Mouse (Mus musculus) gastrocnemius, adult 8-10 months (tissue): ENCODE measurements around the gene Hyal1. TPM values are rescaled to one million over a fixed set of nuclear protein-coding genes. Genes with fewer than 3 reads are reported as not detected.

Experiments
- DNase-seq, 2 experiments: peaks; one replicate each; pipeline ENCODE4 v3.0.0; 2022; ENCODE audit warnings: low spot score in 2 of 2
- total RNA-seq, 4 experiments: library from RNA; stranded (reverse); gene quantifications; 2 replicates each; pipeline ENCODE4 v1.2.4; 2022

The Hyal1 gene
- 1 to 10 TPM; 1.4 to 2.7 (median 1.9) TPM for total RNA-seq

GRCm38 (mm10) chr9:107576357-107577107 lies at the start of gene Hyal1:
Gene Hyal1 (plus strand): TSS chr9:107576927.
- peak; percentile 76 to 78 for DNase-seq

DNA sequence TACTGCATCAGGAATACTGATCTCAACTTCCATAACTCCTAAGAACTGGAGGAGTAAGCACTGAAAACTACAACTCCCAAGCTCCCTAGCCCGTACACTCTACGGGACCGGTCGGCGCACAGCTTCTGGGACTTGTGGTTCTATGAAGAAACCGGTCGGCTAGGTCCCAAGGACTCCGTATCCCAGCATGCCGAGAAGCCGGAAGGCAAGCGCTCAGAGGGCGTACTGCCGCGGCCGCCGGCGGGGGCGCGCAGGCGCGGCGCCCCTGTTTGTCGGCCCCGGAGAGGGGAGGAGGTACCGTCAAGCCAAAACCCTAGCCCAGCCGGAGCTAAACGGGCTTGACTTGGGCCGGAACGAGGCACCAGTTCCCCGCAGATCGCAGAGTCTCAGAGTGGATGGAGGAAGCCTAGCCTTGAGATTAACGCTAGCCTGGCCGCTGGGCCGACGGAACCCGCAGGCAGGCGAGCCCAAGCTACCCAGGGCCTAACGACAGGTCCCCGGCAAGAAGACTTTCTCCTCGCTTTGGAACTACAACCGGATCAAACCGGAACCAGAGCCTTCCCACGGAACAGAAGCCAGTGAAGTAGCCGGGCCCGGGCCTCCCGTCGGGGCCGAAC lies 42.8 kb upstream of the Hyal1 start, which contains the start of gene Tmem115:
Tmem115 (plus strand) TSS at position 155 of the 617 bp plus-strand sequence.
- DNase-seq: peak; percentile 85 to 92

GRCm38 (mm10) chr9:107534408-107535202 lies 42.1 kb upstream of the Hyal1 start:
- no peak for DNase-seq

DNA sequence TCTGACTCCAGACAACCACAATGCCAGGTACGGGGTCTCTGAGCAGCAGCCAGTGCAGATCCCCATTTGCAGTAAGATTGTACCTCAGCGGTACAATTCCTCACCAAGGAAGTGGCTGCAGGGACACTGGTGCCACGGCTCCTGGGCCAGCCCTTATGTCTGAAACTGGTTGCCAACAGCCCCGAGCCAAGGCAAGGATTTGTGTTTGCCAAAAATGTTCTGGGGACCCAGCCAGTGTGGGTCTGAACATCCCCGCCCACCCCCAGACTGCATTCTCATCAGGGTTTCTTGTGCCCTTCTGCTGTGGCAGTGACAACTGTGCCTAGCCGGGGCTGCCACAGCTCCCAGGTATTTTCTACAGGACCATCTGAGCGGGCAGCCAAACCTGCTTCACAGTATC lies 38.5 kb upstream of the Hyal1 start:
- no peak for DNase-seq

DNA sequence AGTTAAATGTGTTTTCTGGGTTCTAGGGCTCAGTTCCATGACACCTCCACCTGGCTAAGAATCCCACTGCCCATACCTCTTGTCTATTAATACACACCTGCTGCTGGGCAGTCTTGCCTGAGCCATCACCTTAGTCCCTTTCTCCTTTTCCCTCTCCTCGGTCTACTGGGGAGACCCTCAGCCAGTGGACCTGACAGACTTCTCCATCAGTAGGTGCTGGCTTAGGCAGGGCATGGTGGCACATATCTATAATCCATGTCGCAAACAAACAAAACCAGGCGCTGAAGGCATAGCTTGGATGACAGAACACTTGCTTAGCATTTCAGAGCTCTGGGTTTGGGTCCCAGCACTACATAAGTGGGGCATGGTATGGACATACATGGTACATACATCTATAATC lies 38.0 kb upstream of the Hyal1 start:
- no peak for DNase-seq

GRCm38 (mm10) chr9:107539940-107540339 lies 36.8 kb upstream of the Hyal1 start:
- DNase-seq: no peak

DNA sequence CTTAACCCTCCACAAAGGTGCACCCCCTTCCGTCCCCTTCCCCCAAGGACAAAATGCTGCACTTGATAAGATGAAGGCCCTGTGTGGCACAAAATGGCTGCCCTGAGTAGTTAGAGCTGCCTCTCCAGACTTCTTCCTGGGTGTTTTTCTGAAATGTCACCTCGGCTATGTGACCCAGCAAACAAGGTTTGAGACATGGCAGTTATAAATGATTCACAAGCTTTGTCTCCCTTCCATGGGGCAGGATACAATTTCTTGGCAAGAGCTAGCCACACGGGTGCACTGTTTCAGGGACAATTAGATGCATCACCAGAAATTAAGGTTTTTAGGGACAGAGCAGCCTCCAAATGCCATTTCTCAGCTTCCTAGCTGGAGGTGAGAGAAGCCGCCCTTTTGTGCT lies 36.3 kb upstream of the Hyal1 start:
- DNase-seq: no peak

DNA sequence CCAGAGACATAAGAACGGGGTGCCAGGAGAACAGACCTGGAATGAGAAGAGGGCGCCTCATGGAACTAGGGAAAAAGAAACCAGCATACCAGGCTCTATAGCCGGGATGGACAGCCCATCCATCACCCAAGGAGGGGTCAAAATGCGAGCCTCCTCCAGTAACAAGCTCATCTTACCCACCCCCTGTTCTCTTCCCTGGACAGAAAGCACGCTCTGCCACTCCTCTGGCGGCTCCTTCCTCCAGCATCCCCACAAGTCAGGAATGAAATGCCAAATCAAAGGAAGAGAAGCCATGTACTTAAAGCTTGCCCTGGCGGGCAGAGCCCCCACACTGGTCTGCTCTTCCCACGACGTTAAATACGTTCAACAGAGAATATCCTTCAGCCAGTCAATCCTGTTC lies 35.7 kb upstream of the Hyal1 start:
- no peak for DNase-seq

- peak; percentile 88 to 89 for DNase-seq
Observed at GRCm38 (mm10) chr9:107541474-107542351, 35.0 kb upstream of the Hyal1 start, which contains the start of the genes Cyb561d2 and Nprl2. Gene Cyb561d2 (minus strand): TSS chr9:107542193. Gene Nprl2 (plus strand): TSS chr9:107542226.

GRCm38 (mm10) chr9:107542352-107542686 lies 34.4 kb upstream of the Hyal1 start:
- no peak for DNase-seq

GRCm38 (mm10) chr9:107542721-107543120 lies 34.0 kb upstream of the Hyal1 start:
- no peak for DNase-seq

GRCm38 (mm10) chr9:107543299-107543698 lies 33.4 kb upstream of the Hyal1 start:
- no peak for DNase-seq

DNA sequence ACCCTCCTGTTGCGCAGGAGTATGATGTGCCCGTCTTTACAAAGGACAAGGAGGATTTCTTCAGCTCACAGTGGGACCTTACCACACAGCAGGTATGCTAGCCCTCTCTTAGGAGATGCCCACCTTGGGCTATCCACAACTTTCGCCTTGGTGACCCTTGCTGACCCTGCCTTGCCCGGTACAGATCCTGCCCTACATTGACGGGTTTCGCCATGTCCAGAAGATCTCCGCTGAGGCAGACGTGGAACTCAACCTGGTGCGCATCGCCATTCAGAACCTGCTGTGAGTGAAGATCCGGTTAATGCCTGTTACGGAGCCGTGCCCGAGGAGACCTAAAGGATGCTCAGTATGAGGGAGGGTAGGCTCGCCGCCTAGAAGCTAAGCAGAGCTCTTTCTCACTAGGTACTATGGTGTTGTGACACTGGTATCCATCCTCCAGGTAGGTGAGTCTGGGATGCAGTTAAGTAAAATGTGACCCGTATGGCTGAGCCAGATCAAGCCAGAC lies 32.5 kb upstream of the Hyal1 start:
- DNase-seq: no peak

- no peak for DNase-seq
Observed at GRCm38 (mm10) chr9:107544729-107545128, 32.0 kb upstream of the Hyal1 start.

- DNase-seq: no peak
Observed at GRCm38 (mm10) chr9:107545199-107545598, 31.5 kb upstream of the Hyal1 start.

DNA sequence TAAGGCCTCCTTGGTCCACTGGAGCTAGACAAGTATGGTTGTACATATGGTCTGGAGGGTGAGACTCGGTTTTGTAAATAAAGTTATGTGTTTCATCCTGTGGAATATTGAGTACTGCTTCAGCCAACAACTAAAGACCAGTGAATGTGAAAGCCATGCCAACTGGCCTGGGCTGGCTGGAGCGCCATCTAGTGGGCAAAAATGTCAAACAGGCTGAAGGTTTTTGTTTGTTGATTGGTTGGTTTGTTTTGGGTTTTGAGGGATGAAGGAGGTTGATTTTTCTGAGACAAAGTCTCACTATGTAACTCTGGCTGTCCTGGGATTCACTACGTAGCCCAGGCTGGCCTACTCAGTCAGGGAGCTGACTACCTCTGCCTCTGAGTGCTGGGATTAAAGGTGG lies 31.1 kb upstream of the Hyal1 start:
- DNase-seq: peak in 1 of 2 experiments; percentile 60

DNA sequence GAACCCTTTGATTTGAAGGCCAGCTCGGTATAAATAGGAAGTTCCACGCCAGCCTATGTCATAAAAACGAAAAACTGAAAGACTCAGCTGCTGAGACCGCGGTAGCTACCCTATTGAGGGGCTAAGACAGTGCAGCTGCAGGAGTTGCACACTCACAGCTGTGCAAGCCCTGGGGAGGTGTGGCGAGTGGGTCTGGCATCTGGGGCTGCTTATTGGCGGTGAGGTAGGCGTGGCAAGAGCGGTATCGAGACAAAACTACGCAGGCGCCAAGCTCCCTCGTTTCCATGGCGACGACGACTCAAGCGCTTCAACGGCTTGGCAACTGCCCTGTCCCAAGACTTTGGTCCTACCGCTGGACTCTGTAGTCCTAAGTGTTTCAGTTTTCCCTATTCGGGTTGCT lies 29.7 kb upstream of the Hyal1 start, which contains the start of gene Zmynd10:
Zmynd10 (plus strand) TSS at position 273 of the 400 bp plus-strand sequence.
- DNase-seq: peak; percentile 72 to 79

GRCm38 (mm10) chr9:107547957-107548356 lies 28.8 kb upstream of the Hyal1 start:
- no peak for DNase-seq

GRCm38 (mm10) chr9:107548820-107549219 lies 27.9 kb upstream of the Hyal1 start:
- no peak for DNase-seq

DNA sequence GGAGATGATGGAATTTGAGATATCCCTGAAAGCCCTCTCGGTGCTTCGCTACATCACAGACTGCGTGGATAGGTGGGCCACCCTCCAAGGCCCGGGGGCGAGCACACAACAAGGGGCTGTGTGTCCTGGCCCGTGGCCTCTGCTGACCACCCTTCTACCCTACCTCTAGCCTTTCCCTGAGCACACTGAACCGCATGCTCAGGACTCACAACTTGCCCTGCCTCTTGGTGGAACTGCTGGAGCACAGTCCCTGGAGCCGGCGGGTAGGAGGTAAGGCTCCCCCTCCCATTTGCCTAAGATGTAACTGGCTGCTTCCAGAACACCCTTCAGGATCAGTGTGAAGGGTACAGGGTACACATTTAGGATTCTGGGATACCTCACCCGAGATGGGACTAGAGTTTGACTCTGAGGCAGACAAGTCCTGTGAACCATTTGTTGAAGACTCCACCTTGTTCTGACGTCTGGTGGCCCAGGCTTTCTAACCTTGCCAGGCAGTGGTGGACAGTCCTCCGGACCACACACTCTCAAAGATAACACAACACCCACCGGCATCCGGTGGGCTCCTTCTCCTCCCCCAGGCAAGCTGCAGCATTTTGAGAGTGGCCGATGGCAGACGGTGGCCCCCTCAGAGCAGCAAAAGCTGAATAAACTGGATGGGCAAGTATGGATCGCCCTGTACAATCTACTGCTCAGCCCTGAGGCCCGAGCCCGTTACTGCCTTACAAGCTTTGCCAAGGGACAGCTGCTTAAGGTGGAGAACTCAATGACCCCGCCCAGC lies 27.2 kb upstream of the Hyal1 start:
- no peak for DNase-seq
